Mouse (Mus musculus) neural tube, embryonic 11.5 days (tissue): ENCODE measurements around the gene Ankrd13d. TPM values are rescaled to one million over a fixed set of nuclear protein-coding genes. Genes with fewer than 3 reads are reported as not detected.

Experiments used
- ATAC-seq: fragments of 200-750 bp; cut with Nextera tagmentation; 2 replicates; pipeline ENCODE4 v1.8.0; 2017; ENCODE audit warnings: moderate number of reproducible peaks, mild to moderate bottlenecking, moderate TSS enrichment, moderate library complexity; ENCODE audit not compliant: insufficient read depth, low FRiP score, low TSS enrichment
- DNase-seq: peaks from one replicate; pipeline ENCODE4 v3.0.0-alpha.2; 2015; ENCODE audit warnings: low spot score
- H3K27ac ChIP-seq: fragments of 300-500 bp; sonication (generic); 2 replicates; pipeline ENCODE4 v1.5.1; 2014; ENCODE audit warnings: low read depth, mild to moderate bottlenecking, low read length
- H3K27me3 ChIP-seq: fragments of 300-500 bp; sonication (generic); 2 replicates; pipeline ENCODE4 v1.6.1; 2014; ENCODE audit warnings: mild to moderate bottlenecking, low read length, mixed read lengths; ENCODE audit not compliant: control insufficient read depth, insufficient read depth
- H3K36me3 ChIP-seq: fragments of 300-500 bp; sonication (generic); 2 replicates; pipeline ENCODE4 v1.6.1; 2014; ENCODE audit warnings: mild to moderate bottlenecking, low read length, moderate library complexity, mixed read lengths; ENCODE audit not compliant: control insufficient read depth, insufficient read depth
- H3K4me1 ChIP-seq: fragments of 300-500 bp; sonication (generic); 2 replicates; pipeline ENCODE4 v1.6.1; 2014; ENCODE audit warnings: low read length, mixed read lengths; ENCODE audit not compliant: control insufficient read depth, insufficient read depth
- H3K4me2 ChIP-seq: fragments of 300-500 bp; sonication (generic); 2 replicates; pipeline ENCODE4 v1.6.1; 2014; ENCODE audit warnings: low read depth, mild to moderate bottlenecking, moderate library complexity
- H3K4me3 ChIP-seq: fragments of 300-500 bp; sonication (generic); 2 replicates; pipeline ENCODE4 v1.5.1; 2014; ENCODE audit warnings: low read depth, low read length
- H3K9ac ChIP-seq: fragments of 300-500 bp; sonication (generic); 2 replicates; pipeline ENCODE4 v1.6.1; 2014; ENCODE audit warnings: mild to moderate bottlenecking, low read length
- H3K9me3 ChIP-seq: fragments of 300-500 bp; sonication (generic); 2 replicates; pipeline ENCODE4 v1.6.1; 2016; ENCODE audit warnings: low read length; ENCODE audit not compliant: control insufficient read depth
- WGBS: fragments of 180-500 bp; shearing (Covaris S2); extraction: QIAGEN DNeasy Blood & Tissue Kit; methylation state at CpG from one replicate; pipeline ENCODE4 v1.1.7; 2014; 5-methylcytosine and 5-hydroxymethylcytosine counted together
- polyA plus RNA-seq: library from polyadenylated mRNA; unstranded; fragments of >200 nt; fragmentation: Nextera tagmentation; extraction: Ambion mirVana; gene quantifications from 2 replicates; pipeline ENCODE4 v1.2.1, GENCODE M21; 2014

Ankrd13d gene
- polyA plus RNA-seq = 11.6 and 14.1 TPM in 2 replicates

DNA sequence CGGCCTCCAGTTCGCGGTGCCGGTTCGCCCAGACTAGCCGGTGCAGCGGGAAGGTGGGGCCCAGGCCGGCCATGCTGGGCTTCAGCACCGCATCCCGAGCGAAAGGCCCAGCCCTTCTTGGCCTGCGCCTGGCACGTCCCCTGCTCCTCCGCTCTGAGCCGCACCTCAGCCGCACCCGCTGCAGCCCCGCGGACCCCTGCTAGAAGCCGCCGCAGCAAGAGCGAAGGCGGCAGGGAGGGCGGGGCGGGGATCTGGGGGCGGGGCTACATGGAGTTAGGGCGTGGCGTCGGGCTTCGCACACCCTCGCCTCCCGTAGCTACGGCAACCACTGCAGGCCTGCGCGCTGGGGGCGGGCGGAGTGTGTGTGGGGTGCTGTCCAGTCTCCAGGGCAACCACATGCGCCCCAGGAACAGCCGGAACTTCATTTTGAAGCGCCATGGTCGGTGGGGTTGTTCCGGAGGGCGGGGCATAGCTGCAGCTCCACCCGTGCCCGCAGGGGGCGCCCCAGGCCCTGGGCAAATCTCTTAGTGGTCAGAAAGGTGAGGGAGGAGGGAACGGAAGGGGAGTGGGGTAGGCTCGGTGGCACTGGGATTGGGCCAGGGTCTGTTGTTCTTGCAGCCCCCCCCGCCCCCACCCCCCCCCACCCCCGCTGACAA lies at the start of gene Ankrd13d:
Ankrd13d (minus strand) TSS at position 240 of the 656 bp plus-strand sequence.
- DNase-seq (peak; percentile 93), ATAC-seq (peak; percentile 92)
- H3K27ac ChIP-seq = no peak within 1 kb of the TSS
- peak within 1 kb of the TSS; percentile 78 for H3K4me2 ChIP-seq
- H3K9me3 ChIP-seq = no peaks in the 10 kb centered on the region
- under 1% methylated on average over 47 of the region's 50 CpGs for WGBS
- H3K36me3 ChIP-seq = peaks cover 14% of the 10 kb centered on the region; the same call in 1 of the 2 replicates
- no peaks in the 10 kb centered on the region for H3K27me3 ChIP-seq
- no peaks in the 10 kb centered on the region for H3K4me1 ChIP-seq
- peak within 1 kb of the TSS; percentile 63 for H3K9ac ChIP-seq
- peak within 1 kb of the TSS; percentile 52 for H3K4me3 ChIP-seq

- peak overlapping the region; percentile 88; the same call in 1 of the 2 replicates for H3K27ac ChIP-seq
- H3K4me1 ChIP-seq = peaks cover 9% of the 10 kb centered on the region
- peak overlapping the region; percentile 81 for H3K9ac ChIP-seq
- H3K9me3 ChIP-seq = no peaks in the 10 kb centered on the region
- peaks cover 10% of the 10 kb centered on the region for H3K36me3 ChIP-seq
- WGBS = 1% methylated on average over 4 of the region's 4 CpGs
- DNase-seq (peak; percentile 49), ATAC-seq (no peak)
- H3K4me2 ChIP-seq = peak overlapping the region; percentile 81
- H3K4me3 ChIP-seq = peak overlapping the region; percentile 70
- no peaks in the 10 kb centered on the region for H3K27me3 ChIP-seq
These were observed 49.7 kb upstream of the Ankrd13d start for GRCm38 (mm10) chr19:4332653-4333052.

DNA sequence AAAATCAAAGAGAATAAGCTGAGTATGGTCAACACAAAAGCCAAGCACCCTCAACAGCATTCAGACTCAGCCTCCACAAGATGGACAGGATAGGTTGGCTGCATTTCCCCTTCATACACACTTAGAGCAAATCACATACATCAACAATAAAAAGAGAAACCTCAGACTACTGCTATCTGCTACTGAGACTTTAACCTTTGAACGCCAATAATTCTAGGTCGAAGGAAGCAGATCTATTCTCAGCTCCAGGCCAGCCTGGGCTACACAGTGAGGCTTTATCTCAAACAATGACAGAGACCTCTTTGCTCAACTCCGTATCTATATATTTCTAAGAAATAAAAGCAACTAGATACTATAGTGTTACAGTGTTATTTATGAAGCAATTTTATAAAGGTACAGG lies 48.3 kb upstream of the Ankrd13d start:
- no peak for ATAC-seq
- WGBS = 93% methylated on average over 3 of the region's 3 CpGs
- Histone ChIP-seq H3K4me3 (no peak overlapping the region), H3K27ac (no peak overlapping the region), H3K36me3 (peaks cover 11% of the 10 kb centered on the region), H3K9me3 (no peaks in the 10 kb centered on the region), H3K4me1 (peaks cover 9% of the 10 kb centered on the region), H3K9ac (no peak overlapping the region), H3K4me2 (no peak overlapping the region), H3K27me3 (no peaks in the 10 kb centered on the region)
- no peak for DNase-seq

- peaks cover 17% of the 10 kb centered on the region for H3K36me3 ChIP-seq
- no peak overlapping the region for H3K4me3 ChIP-seq
These were observed 47.7 kb upstream of the Ankrd13d start for GRCm38 (mm10) chr19:4330603-4331002.

GRCm38 (mm10) chr19:4328737-4329304 lies 45.9 kb upstream of the Ankrd13d start:
- no peaks in the 10 kb centered on the region for H3K9me3 ChIP-seq
- WGBS = 92% methylated on average over 8 of the region's 8 CpGs
- no peaks in the 10 kb centered on the region for H3K27me3 ChIP-seq
- DNase-seq = no peak
- no peak overlapping the region for H3K4me2 ChIP-seq
- H3K9ac ChIP-seq = no peak overlapping the region
- peaks cover 29% of the 10 kb centered on the region for H3K36me3 ChIP-seq
- no peak overlapping the region for H3K4me3 ChIP-seq
- ATAC-seq = no peak
- H3K4me1 ChIP-seq = peaks cover 6% of the 10 kb centered on the region
- no peak overlapping the region for H3K27ac ChIP-seq

More at GRCm38 (mm10) chr19:4330603-4331002, 47.7 kb upstream of the Ankrd13d start:
- no peak for ATAC-seq
- WGBS = 93% methylated on average over 2 of the region's 2 CpGs
- Histone ChIP-seq H3K4me2 (no peak overlapping the region), H3K9ac (no peak overlapping the region), H3K27ac (no peak overlapping the region), H3K4me1 (peaks cover 9% of the 10 kb centered on the region), H3K27me3 (no peaks in the 10 kb centered on the region), H3K9me3 (no peaks in the 10 kb centered on the region)
- DNase-seq = no peak

DNA sequence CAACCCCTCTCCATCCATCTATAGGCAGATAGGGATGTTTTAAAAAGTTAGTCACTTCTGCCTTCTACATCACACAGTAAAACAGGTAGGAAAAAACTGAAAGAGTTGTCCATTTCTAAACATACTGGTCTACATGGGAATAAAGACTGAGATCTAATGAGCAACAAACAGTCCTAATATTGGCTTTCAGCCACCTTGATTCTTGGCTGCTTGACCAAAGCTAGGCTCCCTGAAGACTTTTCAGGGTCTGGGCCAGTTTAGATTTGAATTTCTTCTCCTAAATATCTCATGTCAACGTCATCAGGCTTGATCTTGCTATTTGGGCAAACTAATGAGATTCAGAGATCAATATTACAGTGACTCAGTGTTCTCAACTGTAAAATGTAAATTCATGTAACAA lies 43.9 kb upstream of the Ankrd13d start:
- H3K4me2 ChIP-seq = no peak overlapping the region
- no peak overlapping the region for H3K27ac ChIP-seq
- WGBS = 93% methylated on average over 1 of the region's 1 CpGs
- H3K4me1 ChIP-seq = peaks cover 3% of the 10 kb centered on the region
- DNase-seq (no peak), ATAC-seq (no peak)
- H3K9ac ChIP-seq = no peak overlapping the region
- peaks cover 34% of the 10 kb centered on the region for H3K36me3 ChIP-seq
- no peaks in the 10 kb centered on the region for H3K27me3 ChIP-seq
- no peak overlapping the region for H3K4me3 ChIP-seq
- H3K9me3 ChIP-seq = no peaks in the 10 kb centered on the region

GRCm38 (mm10) chr19:4326106-4326505 lies 43.2 kb upstream of the Ankrd13d start:
- Histone ChIP-seq H3K9me3 (no peaks in the 10 kb centered on the region), H3K4me3 (no peak overlapping the region), H3K9ac (no peak overlapping the region), H3K27ac (no peak overlapping the region), H3K36me3 (peaks cover 37% of the 10 kb centered on the region), H3K27me3 (no peaks in the 10 kb centered on the region), H3K4me2 (no peak overlapping the region), H3K4me1 (no peaks in the 10 kb centered on the region)
- WGBS = 91% methylated on average over 3 of the region's 3 CpGs
- ATAC-seq (no peak), DNase-seq (no peak)

- no peaks in the 10 kb centered on the region for H3K4me1 ChIP-seq
- H3K9ac ChIP-seq = no peak overlapping the region
- no peak overlapping the region for H3K4me3 ChIP-seq
- WGBS = 93% methylated on average over 3 of the region's 3 CpGs
- H3K27me3 ChIP-seq = no peaks in the 10 kb centered on the region
- no peak for DNase-seq
- peaks cover 53% of the 10 kb centered on the region for H3K36me3 ChIP-seq
- H3K4me2 ChIP-seq = no peak overlapping the region
- ATAC-seq = no peak
- H3K27ac ChIP-seq = no peak overlapping the region
- H3K9me3 ChIP-seq = no peaks in the 10 kb centered on the region
These were observed 39.2 kb upstream of the Ankrd13d start for GRCm38 (mm10) chr19:4322134-4322533.

DNA sequence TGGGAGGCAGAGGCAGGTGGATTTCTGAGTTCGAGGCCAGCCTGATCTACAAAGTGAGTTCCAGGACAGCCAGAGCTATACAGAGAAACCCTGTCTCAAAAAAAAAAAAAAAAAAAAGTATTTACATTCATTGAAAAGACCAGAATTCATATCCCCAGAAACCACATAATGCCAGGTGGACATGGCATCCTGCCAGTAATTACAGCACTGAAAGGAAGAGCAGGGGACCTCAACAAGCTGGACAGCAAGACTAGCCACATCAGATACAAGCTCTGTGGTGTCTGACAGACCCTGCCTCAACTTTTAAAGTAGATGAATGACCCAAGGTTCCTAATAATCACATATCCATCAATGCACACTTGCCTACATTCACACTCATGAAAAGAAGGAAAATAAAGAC lies 38.7 kb upstream of the Ankrd13d start:
- ATAC-seq = no peak
- H3K9me3 ChIP-seq = no peaks in the 10 kb centered on the region
- H3K4me1 ChIP-seq = no peaks in the 10 kb centered on the region
- DNase-seq = no peak
- H3K27me3 ChIP-seq = no peaks in the 10 kb centered on the region
- no peak overlapping the region for H3K27ac ChIP-seq
- no peak overlapping the region for H3K4me2 ChIP-seq
- H3K4me3 ChIP-seq = no peak overlapping the region
- H3K36me3 ChIP-seq = peaks cover 53% of the 10 kb centered on the region
- WGBS = 88% methylated on average over 1 of the region's 1 CpGs
- no peak overlapping the region for H3K9ac ChIP-seq
